Mouse (Mus musculus) heart, adult 11 months (tissue): ENCODE data around the gene Rpl3l.

Experiments
- DNase-seq: peaks from one replicate; pipeline ENCODE4 v3.0.0; 2022

The Rpl3l gene

DNA sequence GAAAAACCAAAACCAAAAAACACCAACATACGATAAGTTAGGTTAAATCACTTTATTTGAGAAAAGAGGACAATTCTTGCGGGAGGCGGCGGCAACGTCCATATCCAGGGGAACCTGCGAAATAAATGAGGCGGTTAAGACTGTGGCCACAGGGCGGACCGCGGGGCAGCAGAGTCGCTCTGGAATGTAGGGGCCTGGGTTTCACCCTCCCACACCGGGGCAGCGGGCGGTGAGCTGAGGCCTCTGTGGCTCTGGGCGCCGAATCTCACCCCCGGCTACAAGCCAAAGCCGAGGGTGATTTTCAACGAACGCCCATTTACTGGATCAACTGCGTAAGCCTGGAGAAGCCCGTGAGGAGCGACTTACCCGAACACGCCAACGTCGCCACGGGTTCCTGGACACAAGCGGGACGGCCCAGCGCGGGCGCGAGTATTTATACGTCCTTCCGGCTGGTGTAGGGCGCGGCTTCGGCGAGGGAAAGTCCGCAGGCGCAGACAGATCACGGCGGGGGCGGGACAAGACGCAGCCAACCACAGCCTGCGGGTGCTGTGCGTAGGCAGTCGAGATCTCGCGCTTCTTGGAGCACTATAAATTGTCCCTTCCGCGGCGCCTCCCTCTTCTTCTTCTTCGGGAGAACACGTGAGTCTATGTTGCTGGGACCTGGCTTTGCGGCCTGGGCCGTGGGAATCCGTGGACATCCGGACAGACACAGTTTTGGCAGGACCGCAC, 8.0 kb upstream of the Rpl3l start:
- DNase-seq = peak; percentile 100

DNA sequence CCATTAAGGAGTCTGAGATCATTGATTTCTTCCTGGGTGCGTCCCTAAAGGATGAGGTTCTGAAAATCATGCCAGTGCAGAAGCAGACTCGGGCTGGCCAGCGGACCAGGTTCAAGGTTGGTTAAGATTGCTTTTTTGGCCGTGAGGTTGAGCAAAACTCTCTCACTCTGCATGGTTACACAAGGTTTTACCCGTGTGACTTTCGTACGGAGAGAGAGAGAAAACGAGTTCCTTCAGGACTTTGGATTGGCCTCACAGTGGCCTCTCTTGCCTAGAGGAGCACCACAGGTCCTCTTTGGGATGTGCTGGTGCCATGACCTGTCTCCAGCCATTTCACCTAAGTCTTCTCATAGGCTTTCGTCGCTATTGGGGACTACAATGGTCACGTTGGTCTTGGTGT, 7.0 kb upstream of the Rpl3l start:
- DNase-seq = peak; percentile 88

DNA sequence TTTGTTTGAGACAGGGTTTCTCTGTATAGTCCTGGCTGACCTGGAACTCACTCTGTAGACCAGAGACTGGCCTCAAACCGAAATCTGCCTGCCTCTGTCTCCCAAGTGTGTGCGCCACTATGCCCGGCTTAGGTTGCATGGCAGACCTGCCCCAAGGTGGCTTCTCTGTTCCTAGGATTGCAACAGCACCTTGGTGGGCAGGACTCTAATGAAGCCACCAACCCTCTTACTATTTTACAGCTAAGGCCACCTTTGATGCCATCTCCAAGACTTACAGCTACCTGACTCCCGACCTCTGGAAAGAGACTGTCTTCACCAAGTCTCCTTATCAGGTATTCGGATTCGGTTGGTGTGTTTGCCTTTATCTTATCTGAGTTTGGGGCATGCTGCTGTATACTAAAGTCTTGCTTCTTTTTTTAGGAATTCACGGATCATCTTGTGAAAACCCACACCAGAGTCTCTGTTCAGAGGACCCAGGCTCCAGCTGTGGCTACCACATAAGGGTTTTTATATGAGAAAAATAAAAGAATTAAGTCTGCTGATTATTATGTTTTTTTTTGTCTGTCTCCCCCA, 6.2 kb upstream of the Rpl3l start:
- DNase-seq = peak; percentile 85

DNA sequence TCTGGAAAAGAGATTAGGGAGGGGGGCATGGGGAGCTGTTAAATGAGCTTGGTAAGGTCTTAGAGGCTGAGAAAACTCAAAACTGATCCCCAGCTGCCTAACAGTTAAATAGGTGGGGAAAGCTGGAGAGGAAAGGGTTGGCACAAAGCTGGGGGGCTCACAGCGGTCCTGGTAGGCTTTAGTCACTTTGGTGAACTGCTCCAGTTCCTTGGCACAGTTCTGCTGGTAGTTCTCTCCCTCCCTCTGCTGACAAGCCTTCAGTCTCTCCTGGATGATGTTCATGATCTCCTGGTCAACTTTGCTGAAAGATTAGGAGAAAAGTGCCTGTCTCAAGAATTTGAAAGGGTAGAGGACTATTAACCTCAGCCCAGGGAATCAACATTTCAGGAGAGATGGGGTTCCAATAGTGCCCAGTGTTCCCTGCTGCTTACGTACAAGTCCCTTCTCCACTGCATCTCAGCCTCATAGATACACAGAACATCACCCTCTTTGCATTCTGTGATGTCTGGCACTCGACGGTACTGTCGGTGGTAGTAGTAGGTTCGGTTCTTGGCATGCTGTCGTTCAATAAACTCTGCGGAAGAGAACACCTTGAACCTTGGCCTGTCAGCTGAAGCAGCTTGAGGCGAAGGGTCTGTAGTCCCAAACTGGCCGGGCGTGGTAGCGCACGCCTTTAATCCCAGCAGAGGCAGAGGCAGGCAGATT, 5.2 kb upstream of the Rpl3l start:
- DNase-seq = peak; percentile 91

DNA sequence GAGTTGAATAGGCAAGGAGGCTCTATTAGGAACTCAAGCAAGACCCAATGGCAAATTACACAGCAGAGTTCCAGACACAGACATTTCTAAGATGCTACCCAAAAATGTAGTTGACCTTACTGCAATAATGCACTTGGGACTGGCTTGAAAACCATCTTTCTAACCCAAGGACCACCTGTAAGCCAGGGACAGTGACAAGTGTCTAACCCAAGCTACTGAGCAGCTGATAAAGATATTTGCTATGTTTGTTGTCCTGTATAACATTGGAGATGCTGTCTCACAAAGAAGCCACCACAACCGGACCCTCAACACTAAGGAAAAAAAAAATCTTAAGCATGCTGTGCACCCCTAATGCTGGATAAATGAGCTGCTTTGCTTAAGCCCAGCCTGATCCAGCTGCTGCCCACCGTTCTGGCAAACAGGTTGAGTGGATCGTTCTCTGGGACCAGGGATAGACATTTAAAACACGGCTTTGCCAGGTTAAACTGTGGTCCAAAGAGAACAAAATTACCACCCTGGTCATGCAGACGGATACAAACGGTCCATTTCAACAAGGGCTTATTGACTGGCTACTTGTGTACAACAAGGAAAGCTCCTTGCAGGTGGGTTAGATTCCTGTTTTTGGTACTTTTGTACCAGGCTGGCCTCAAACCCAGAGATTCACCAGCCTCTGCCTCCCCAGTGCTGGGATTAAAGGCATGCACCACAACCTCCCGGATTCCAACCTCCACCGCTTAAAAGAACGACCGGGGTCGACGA, 4.3 kb upstream of the Rpl3l start:
- DNase-seq = peak; percentile 83

- DNase-seq = no peak
These were observed 3.8 kb upstream of the Rpl3l start for GRCm38 (mm10) chr17:24723881-24724180.

DNA sequence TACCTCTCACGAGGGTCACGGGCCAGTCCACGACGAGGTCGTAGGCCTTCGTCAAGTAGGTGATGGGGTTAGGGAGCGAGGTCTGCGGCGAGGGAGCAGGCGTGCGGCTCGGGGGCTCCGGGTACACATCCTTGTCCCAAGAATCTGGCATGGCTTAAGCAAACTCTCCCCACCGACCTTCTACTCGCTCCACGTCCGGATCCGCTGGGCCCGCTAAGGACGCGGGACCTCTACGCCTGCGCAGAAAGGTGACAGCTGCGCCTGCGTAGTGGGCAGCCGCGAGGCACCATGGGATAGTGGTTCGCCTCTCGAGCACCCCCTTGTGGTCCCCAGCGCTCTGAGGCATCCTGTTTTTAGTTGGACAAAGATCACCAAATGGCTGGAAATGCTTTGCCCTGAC, 3.4 kb upstream of the Rpl3l start, which contains the start of gene Ndufb10:
Gene Ndufb10, minus strand, starts transcription at position 295 of the 400 bp plus-strand sequence.
- DNase-seq = peak; percentile 99

GRCm38 (mm10) chr17:24725637-24726390, 1.8 kb upstream of the Rpl3l start:
- DNase-seq = no peak

DNA sequence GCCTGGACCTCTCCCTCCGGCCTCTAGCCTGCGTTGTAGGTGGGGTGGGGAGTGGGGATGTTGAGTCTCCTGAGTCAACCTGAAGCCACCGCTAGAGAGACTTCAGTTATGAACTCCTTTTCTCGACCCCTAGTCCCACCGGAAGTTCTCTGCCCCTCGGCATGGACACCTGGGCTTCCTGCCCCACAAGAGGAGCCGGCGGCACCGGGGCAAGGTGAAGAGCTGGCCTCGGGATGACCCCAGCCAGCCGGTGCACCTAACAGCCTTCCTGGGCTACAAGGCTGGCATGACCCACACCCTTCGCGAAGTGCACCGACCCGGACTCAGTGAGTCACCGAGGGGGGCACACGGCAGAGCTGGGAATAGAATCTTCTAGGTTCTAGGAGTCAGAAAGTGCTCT, 564 bp downstream of the Rpl3l start:
- peak; percentile 92 for DNase-seq

GRCm38 (mm10) chr17:24729067-24729466, 1.4 kb downstream of the Rpl3l start:
- DNase-seq = peak; percentile 88

DNA sequence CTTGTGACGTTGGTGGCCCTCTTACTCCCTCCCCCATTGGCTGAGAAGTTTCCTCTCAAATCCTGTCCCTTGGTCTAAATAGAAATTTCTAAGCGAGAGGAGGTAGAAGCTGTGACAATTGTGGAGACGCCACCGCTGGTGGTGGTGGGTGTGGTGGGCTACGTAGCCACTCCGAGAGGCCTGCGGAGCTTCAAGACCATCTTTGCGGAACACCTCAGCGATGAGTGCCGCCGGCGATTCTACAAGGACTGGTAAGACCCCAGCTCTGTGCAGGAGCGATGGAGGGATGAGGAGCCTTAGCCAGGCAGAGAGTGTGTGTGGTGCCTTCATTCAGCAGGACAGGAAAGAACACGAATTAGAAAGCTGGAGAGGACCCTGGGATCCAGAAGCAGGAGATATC, 3.2 kb downstream of the Rpl3l start:
- peak; percentile 88 for DNase-seq

DNA sequence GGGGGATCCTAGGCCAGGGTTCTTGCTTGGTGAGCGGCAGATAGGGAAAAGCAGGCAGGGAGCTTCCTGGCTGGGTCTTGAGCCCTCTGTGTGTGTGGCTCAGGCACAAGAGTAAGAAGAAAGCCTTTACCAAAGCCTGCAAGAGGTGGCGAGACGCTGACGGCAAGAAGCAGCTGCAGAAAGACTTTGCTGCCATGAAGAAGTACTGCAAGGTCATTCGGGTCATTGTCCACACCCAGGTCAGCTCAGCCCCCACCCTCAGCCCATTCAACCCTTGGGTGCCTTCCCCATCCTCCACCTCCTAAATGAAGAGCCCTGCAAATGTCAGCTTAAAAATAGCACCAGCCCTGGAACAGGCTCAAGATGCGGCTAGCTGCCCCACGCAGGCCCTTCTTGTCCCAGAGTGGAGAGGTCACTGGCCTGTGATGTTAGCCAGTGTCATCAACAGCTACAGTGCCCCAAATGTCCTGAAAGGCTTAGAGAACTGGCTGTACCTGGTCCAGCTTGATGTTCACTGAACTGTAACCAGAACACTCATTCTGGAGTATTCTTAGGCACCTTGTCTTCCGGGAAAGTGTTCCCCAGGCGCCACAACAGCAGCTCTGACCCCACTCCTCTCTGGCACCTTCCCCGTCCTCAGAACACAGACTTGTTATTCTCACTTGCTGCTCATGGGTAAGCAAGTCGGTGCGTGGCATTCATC, 4.8 kb downstream of the Rpl3l start:
- DNase-seq = peak; percentile 97

GRCm38 (mm10) chr17:24733434-24734050, 5.9 kb downstream of the Rpl3l start:
- DNase-seq = peak; percentile 94

DNA sequence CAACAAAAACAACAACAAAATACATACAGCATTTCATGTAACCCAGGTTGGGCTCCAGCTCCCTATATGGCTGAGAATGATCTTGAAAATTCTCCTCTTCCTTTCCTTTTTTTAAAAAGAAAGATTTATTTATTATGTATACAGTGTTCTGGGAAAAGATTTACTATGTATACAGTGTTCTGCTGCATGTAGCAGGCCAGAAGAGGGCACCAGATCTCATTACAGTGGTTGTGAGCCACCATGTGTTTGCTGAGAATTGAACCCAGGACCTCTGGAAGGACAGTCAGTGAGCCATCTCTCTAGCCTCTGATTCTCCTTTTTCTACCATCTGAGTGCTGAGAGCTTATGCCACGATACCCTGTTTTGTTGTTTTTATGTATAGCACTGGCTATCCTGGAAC, 6.9 kb downstream of the Rpl3l start:
- no peak for DNase-seq

DNA sequence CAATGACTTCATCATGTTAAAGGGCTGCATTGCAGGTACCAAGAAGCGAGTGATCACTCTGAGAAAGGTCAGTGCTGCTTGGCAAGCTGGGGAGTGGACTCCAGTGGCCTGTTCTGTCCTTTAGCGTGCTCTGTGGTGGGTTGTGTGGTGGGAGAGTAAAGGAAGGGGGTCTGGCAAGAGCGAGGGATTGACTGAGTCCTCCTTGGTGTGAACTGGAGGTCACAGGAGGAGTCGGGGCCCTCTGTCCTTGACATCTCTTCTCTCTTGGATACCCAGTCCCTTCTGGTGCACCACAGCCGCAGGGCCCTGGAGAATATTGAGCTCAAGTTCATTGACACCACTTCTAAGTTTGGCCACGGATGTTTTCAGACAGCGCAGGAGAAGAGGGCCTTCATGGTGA, 7.8 kb downstream of the Rpl3l start:
- DNase-seq = peak; percentile 94

- DNase-seq = peak; percentile 100
These were observed 8.9 kb downstream of the Rpl3l start, which contains the start of gene Msrb1 for GRCm38 (mm10) chr17:24736330-24737051. Msrb1 (plus strand) TSS chr17:24736642.

DNA sequence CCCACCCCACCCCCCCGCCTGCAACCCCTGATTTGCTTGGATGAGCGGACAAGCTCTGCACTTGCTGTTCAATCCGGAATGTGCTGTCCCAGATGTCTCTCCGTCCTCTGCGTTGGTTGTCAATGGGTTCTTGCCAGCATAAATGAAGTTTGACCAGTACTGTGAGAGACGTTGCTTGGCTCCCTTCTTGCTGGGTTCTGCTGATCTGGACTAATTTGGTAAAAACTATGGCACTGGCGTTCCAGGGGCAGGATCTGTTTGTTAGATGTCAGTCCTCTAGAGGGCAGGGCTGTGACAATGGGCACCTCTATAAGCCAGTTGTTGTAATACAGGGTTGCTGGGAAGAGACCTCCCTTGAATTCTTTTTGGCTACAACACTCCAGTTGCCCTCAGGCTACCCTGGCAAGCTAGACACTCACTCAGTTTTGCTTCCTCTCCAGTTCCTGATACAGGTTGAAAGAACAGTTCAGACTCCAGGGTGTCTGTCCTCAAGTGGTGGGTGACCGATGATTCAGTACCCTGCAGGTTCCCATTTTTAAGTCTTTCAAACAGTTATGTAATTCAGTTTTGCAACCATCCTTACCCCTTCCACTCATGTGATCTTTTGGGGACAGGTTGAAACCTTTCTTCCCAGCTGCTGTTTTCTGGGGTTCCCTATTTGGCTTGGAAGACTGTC, 9.7 kb downstream of the Rpl3l start:
- no peak for DNase-seq

DNA sequence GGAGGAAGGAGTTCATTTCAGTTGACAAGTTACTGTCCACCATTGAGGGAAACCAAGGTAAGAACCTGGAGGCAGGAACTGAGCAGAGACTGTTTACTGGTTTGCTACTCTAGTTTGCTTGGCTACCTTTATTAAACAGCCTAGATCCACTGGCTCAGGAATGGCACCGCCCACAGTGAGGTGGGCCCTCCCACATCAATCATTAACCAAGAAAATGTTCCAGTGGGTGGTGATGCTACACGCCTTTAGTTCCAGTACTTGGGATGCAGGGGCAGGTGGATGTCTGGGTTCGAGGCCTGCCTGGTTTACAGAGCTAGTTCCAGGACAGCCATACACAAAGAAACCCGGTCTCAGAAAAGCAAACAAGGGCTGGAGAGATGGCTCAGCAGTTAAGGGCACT, 10.6 kb downstream of the Rpl3l start:
- DNase-seq = peak; percentile 90

- peak; percentile 87 for DNase-seq
These were observed 12.3 kb downstream of the Rpl3l start for GRCm38 (mm10) chr17:24739926-24740325.

GRCm38 (mm10) chr17:24742307-24742706, 14.7 kb downstream of the Rpl3l start:
- no peak for DNase-seq
